Mouse (Mus musculus): ENCODE results near the gene Sln. TPM values are rescaled to one million over a fixed set of nuclear protein-coding genes. Genes with fewer than 3 reads are reported as not detected.

The Sln gene
- not detected in 2 replicates for total RNA-seq (2023)

DNA sequence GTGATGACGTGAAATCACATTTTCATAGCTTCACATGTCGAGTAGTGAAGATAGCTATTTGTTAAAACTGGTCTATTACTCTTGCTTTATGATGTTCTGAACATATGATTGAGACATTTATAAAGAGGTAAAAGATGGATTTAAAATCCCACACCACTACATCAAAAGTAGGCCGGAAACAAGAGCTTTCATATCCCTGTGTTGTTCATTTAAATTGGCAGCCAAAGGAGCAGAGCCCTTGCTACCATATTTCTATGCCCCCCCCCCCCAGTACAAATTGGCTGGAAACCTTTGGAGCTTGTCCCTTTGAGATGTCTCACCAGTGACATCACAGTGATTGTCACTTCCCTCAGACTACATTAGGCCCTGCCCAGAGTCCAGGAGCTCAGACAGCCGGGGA is at the start of gene Sln:
Gene Sln (plus strand): TSS at position 301 of the 400 bp plus-strand sequence.

Other genes starting within 250 kb of the Sln start
- 14.3 and 16.4 TPM in 2 replicates for gene Acat1, start 239.8 kb upstream of the Sln start, total RNA-seq (2023)
- 12.4 and 20.1 TPM in 2 replicates for gene Cul5, start 180.2 kb upstream of the Sln start, total RNA-seq (2023)
- 0.34 and 0.44 TPM in 2 replicates for gene Rab39, start 143.9 kb upstream of the Sln start, total RNA-seq (2023)
- not detected in 2 replicates for gene Slc35f2, start 78.6 kb upstream of the Sln start, total RNA-seq (2023)
- not detected in 2 replicates for gene Elmod1, start 125.1 kb downstream of the Sln start, total RNA-seq (2023)
- gene Tnfaip8l3, start 218.2 kb downstream of the Sln start, total RNA-seq (2023), result not detected in 2 replicates

Data from neutrophil, adult 65 days (primary cell).